10 mouse cellular contexts compared by ENCODE assay signal in the genomic region with DNA sequence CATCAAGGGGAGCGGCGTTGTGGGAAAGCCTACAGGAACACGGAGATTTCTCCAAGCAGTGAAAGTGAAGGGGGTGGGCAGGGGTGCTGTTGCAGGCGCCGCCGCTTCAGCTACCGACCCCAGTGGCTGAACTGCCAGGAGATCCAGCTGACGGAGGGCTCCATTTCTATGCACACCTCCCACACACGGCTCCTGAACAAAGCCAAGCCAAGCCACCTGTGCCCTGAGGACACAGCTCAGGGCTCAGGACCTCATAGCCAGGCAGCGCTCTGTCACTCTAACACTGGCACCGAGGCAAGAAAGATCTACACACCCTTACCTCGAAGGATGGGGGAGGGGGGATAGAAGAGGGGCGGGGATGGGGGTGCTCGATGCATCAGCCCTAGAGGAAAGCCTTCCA. TPM values are rescaled to one million over a fixed set of nuclear protein-coding genes. Genes with fewer than 3 reads are reported as not detected.
DNase-seq lines count a peak whose midpoint lies in the region; ATAC-seq and TF ChIP-seq lines count a peak whose summit lies in the region.
"Had no signal": no experiment of that assay in that cellular context is flagged by ENCODE, and none has a peak within 500 bp of the region (broad histone marks: within the 10 kb centered on the region; RNA-seq: fewer than 3 reads in every experiment).

No protein-coding gene starts in this region.

- H3K36me3 ChIP-seq in heart, embryonic 11.5 days (ENCODE audit: control insufficient read depth, insufficient read depth, low read length) = no peaks in the 10 kb centered on the region
- no peaks in the 10 kb centered on the region for H3K36me3 ChIP-seq in hindbrain, embryonic 14.5 days (replicated peaks; ENCODE audit: control insufficient read depth, insufficient read depth)
- H3K36me3 ChIP-seq in intestine, postnatal 0 days (ENCODE audit: control insufficient read depth, insufficient read depth) = no peaks in the 10 kb centered on the region

- no peak for TF ChIP-seq POLR2A in cortical plate, adult 2 months (IDR thresholded peaks at IDR 0.05; ENCODE audit: extremely low read depth, insufficient read depth, low read length)

- no peak overlapping the region for H3K27ac ChIP-seq in heart, embryonic 11.5 days (ENCODE audit: low read depth, low read length)
- peak overlapping the region; percentile 88 for H3K27ac ChIP-seq in cortical plate, adult 2 months (ENCODE audit: insufficient read depth, low read length)
- H3K27ac ChIP-seq in hindbrain, embryonic 14.5 days = peak overlapping the region; percentile 49
- H3K27ac ChIP-seq in intestine, postnatal 0 days (ENCODE audit: low read depth, low read length) = no peak overlapping the region

- ATAC-seq in heart, embryonic 11.5 days (replicated peaks; ENCODE audit: insufficient number of reproducible peaks, low FRiP score, low TSS enrichment) = no peak
- no peak; the same call in 1 of the 2 replicates for ATAC-seq in hindbrain, embryonic 14.5 days (ENCODE audit: low FRiP score)
- no peak for ATAC-seq in intestine, postnatal 0 days

- H3K9ac ChIP-seq in heart, embryonic 11.5 days (ENCODE audit: low read depth, low read length) = peak overlapping the region; percentile 50
- peak overlapping the region; percentile 39 for H3K9ac ChIP-seq in hindbrain, embryonic 14.5 days
- H3K9ac ChIP-seq in intestine, postnatal 0 days (ENCODE audit: low read depth, low read length) = no peak overlapping the region

- peak overlapping the region; percentile 19; the same call in 1 of the 2 replicates for H3K4me3 ChIP-seq in heart, embryonic 11.5 days (ENCODE audit: low read depth, low read length)
- no peak overlapping the region for H3K4me3 ChIP-seq in cortical plate, adult 2 months (ENCODE audit: insufficient read depth, low read length)
- no peak overlapping the region for H3K4me3 ChIP-seq in hindbrain, embryonic 14.5 days (replicated peaks; ENCODE audit: low read length)
- H3K4me3 ChIP-seq in intestine, postnatal 0 days (ENCODE audit: low read depth, low read length) = no peak overlapping the region

- H3K27me3 ChIP-seq in heart, embryonic 11.5 days (ENCODE audit: control insufficient read depth, insufficient read depth, low read length) = peaks cover 15% of the 10 kb centered on the region
- no peaks in the 10 kb centered on the region for H3K27me3 ChIP-seq in hindbrain, embryonic 14.5 days (ENCODE audit: control insufficient read depth, insufficient read depth, low read length)
- H3K27me3 ChIP-seq in intestine, postnatal 0 days (replicated peaks; ENCODE audit: control insufficient read depth, insufficient read depth, low read length) = no peaks in the 10 kb centered on the region

- WGBS in heart, embryonic 11.5 days (ENCODE audit: insufficient replicate concordance) = 12% methylated on average over 14 of the region's 14 CpGs
- 6% methylated on average over 14 of the region's 14 CpGs for WGBS in hindbrain, embryonic 14.5 days
- 49% methylated on average over 14 of the region's 14 CpGs for WGBS in intestine, postnatal 0 days

- H3K4me2 ChIP-seq in heart, embryonic 11.5 days = peak overlapping the region; percentile 56
- peak overlapping the region; percentile 45 for H3K4me2 ChIP-seq in hindbrain, embryonic 14.5 days (replicated peaks)
- no peak overlapping the region for H3K4me2 ChIP-seq in intestine, postnatal 0 days (replicated peaks; ENCODE audit: low read depth)

- peaks cover 46% of the 10 kb centered on the region for H3K4me1 ChIP-seq in heart, embryonic 11.5 days (ENCODE audit: control insufficient read depth, insufficient read depth, low read length)
- peaks cover 4% of the 10 kb centered on the region for H3K4me1 ChIP-seq in cortical plate, adult 2 months (ENCODE audit: control insufficient read depth, insufficient read depth, low read length)
- H3K4me1 ChIP-seq in hindbrain, embryonic 14.5 days (replicated peaks; ENCODE audit: control insufficient read depth, insufficient read depth, low read length) = peaks cover 66% of the 10 kb centered on the region
- 0 out of 2 replicates have a peak, but pooled peaks cover 7% of the 10 kb centered on the region for H3K4me1 ChIP-seq in intestine, postnatal 0 days (replicated peaks; ENCODE audit: control insufficient read depth, insufficient read depth, low read length)

- no peak for TF ChIP-seq CTCF in cortical plate, adult 2 months (IDR thresholded peaks at IDR 0.05; ENCODE audit: extremely low read depth, insufficient read depth, low read length)
- no peak for TF ChIP-seq CTCF in intestine, postnatal 0 days (IDR thresholded peaks at IDR 0.05; ENCODE audit: low read depth)

- DNase-seq in heart, adult 18-20 months = no peak
- DNase-seq in hindbrain, embryonic 14.5 days (ENCODE audit: low spot score) = no peak
- peak; percentile 70 for DNase-seq in naive thymus-derived CD4-positive, alpha-beta T cell, adult 2 months (ENCODE audit: low read depth)
- DNase-seq in urinary bladder, postnatal 4 days (ENCODE audit: low spot score in 2 of 2) = no peak
- DNase-seq in cerebellum, adult 11-12 months = no peak
- DNase-seq: gastrocnemius, postnatal 25 days; lung, adult 2 months had no signal

- H3K9me3 ChIP-seq in heart, embryonic 11.5 days (replicated peaks; ENCODE audit: control insufficient read depth, low read length) = no peaks in the 10 kb centered on the region
- H3K9me3 ChIP-seq in hindbrain, embryonic 14.5 days (ENCODE audit: control insufficient read depth, low read length) = no peaks in the 10 kb centered on the region
- H3K9me3 ChIP-seq in intestine, postnatal 0 days (ENCODE audit: control insufficient read depth) = no peaks in the 10 kb centered on the region

RNA-seq across cellular contexts. Expression of gene Bcl11b, which starts 25.3 kb away (rescaled TPM):
- polyA plus RNA-seq in heart, embryonic 11.5 days (2014; fragmentation: Nextera tagmentation; extraction: Ambion mirVana) = 1.7 and 3.5 TPM in 2 replicates
- total RNA-seq in heart, adult 18-20 months (2021) = 1 to 10 TPM in 1 of 2 experiments, under 1 TPM in 1; 0.69 to 1.1 TPM
- polyA plus RNA-seq in cortical plate, adult 2 months (2012; rRNA removed) = 23.9 and 27.2 TPM in 2 replicates
- polyA plus RNA-seq in hindbrain, embryonic 14.5 days (2014; fragmentation: Nextera tagmentation; extraction: Ambion mirVana) = 29.6 and 30.7 TPM in 2 replicates
- 5.2 TPM in 2 replicates for polyA plus RNA-seq in intestine, postnatal 0 days (2015; fragmentation: Nextera tagmentation; extraction: Ambion mirVana)

Comparison
In these comparisons a context has a peak if more than half of its experiments do, and no peak if none do; other contexts are left out.
1. H3K27ac ChIP-seq: peak in cortical plate, adult 2 months (single experiment) and hindbrain, embryonic 14.5 days (single experiment); none in heart, embryonic 11.5 days (single experiment) and intestine, postnatal 0 days (single experiment).